Mouse (Mus musculus) erythroblast, adult 5-6 weeks (primary cell): ENCODE data around the gene Cntrl. TPM values are rescaled to one million over a fixed set of nuclear protein-coding genes. Genes with fewer than 3 reads are reported as not detected.

Experiments
- ATAC-seq: replicated peaks from 2 replicates; pipeline ENCODE4 v1.8.0; 2016; ENCODE audit warnings: moderate number of reproducible peaks, mild to moderate bottlenecking, moderate TSS enrichment, inconsistent platforms; ENCODE audit not compliant: poor library complexity, low FRiP score, severe bottlenecking
- total RNA-seq, 2 experiments: library from RNA; stranded (forward) in 1 of 2; stranded (reverse) in 1 of 2; fragments of 150-400 nt in 1 of 2; fragments of 200-764, 138-1000 nt in 1 of 2; gene quantifications; 2 replicates each; pipeline versions ENCODE4 v1.2.3 to v1.2.4; 2015 to 2017; ENCODE audit warnings: low replicate concordance in 2 of 2

Cntrl gene
- total RNA-seq, 2 experiments from 2014 or later: 34.4 to 60.4 TPM

GRCm38 (mm10) chr2:35169452-35169851 lies 60.2 kb downstream of the Cntrl start:
- no peak for ATAC-seq

GRCm38 (mm10) chr2:35171341-35171861 lies 62.1 kb downstream of the Cntrl start:
- no peak for ATAC-seq

- no peak for ATAC-seq
These were observed 63.0 kb downstream of the Cntrl start for GRCm38 (mm10) chr2:35172246-35172645.

- ATAC-seq: no peak
These were observed 64.4 kb downstream of the Cntrl start for GRCm38 (mm10) chr2:35173666-35174065.

GRCm38 (mm10) chr2:35174100-35174499 lies 64.8 kb downstream of the Cntrl start:
- no peak for ATAC-seq

- ATAC-seq: no peak
These were observed 66.2 kb downstream of the Cntrl start for GRCm38 (mm10) chr2:35175281-35176065.

GRCm38 (mm10) chr2:35178153-35178552 lies 68.9 kb downstream of the Cntrl start:
- ATAC-seq: no peak

- ATAC-seq: no peak
These were observed 73.9 kb downstream of the Cntrl start for GRCm38 (mm10) chr2:35183115-35183673.

GRCm38 (mm10) chr2:35188929-35189328 lies 79.6 kb downstream of the Cntrl start:
- ATAC-seq: no peak

- 0 out of 2 replicates have a peak, but pooled peaks have one; percentile 27 for ATAC-seq
These were observed 84.7 kb downstream of the Cntrl start for GRCm38 (mm10) chr2:35193976-35194375.

- ATAC-seq: no peak
These were observed 86.6 kb downstream of the Cntrl start for GRCm38 (mm10) chr2:35195626-35196544.

GRCm38 (mm10) chr2:35199541-35199940 lies 90.2 kb downstream of the Cntrl start:
- peak; percentile 29 for ATAC-seq

- ATAC-seq: peak; percentile 38
These were observed 90.9 kb downstream of the Cntrl start for GRCm38 (mm10) chr2:35199971-35200897.

GRCm38 (mm10) chr2:35200898-35201668 lies 91.8 kb downstream of the Cntrl start, which contains the start of gene Rab14:
TSS of gene Rab14 (minus strand) at chr2:35201120.
- ATAC-seq: peak; percentile 94

GRCm38 (mm10) chr2:35203729-35204128 lies 94.4 kb downstream of the Cntrl start:
- no peak for ATAC-seq

GRCm38 (mm10) chr2:35206761-35207160 lies 97.5 kb downstream of the Cntrl start:
- ATAC-seq: no peak

GRCm38 (mm10) chr2:35208054-35208453 lies 98.8 kb downstream of the Cntrl start:
- no peak for ATAC-seq

GRCm38 (mm10) chr2:35208931-35209665 lies 99.8 kb downstream of the Cntrl start:
- ATAC-seq: no peak
